Mouse (Mus musculus) liver, embryonic 14 days (tissue): ENCODE data around the gene Adcy6. TPM values are rescaled to one million over a fixed set of nuclear protein-coding genes. Genes with fewer than 3 reads are reported as not detected.

ENCODE experiments used
- polyA plus RNA-seq: library from polyadenylated mRNA; depleted of rRNA; stranded (reverse); fragments of >200 nt; gene quantifications from 2 replicates; pipeline ENCODE4 v1.2.3, GENCODE M21; 2012; rRNA removed

Adcy6 gene
- polyA plus RNA-seq, result 11.1 and 13.4 TPM in 2 replicates

DNA sequence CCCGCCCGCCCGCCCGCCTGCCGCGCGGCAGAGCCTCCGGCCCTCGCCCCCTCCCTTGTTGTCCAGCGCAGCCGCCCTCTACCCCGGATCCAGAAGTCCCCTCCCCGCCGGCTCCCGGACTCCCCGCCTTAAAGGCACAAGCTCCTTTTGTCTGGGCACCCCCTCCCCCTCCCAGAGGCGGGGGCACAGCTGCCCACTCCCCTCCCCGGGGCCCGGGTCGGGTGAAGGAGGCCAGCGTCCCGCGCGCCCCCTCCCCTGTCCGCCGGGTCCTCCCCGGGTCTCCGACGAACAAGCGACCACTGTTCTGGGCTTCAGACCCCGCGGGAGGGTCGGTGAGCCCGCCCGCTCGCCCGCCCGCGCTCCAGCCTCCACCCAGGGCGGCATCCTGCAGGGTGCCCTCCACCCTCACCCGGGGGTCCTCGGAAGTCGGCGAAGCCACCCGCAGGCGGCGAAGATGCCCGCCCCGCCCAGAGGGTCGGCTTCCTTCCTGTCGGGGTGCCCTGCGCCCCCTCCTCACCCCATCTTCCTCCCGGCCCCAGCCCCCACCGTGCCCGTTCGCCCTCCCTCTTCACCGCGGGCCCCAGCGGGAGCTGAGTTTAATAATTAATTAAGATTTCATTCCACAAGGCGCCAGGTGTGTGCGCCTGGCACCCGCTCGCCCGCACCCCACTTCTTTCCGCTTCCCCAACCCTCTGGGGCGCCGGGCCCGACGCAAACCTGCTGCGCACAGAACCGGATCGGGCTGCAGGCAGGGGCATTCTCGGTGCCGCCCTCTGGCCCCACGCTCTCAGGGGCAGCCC is at the start of gene Adcy6:
Gene Adcy6, minus strand, starts transcription at position 746 of the 800 bp plus-strand sequence.

DNA sequence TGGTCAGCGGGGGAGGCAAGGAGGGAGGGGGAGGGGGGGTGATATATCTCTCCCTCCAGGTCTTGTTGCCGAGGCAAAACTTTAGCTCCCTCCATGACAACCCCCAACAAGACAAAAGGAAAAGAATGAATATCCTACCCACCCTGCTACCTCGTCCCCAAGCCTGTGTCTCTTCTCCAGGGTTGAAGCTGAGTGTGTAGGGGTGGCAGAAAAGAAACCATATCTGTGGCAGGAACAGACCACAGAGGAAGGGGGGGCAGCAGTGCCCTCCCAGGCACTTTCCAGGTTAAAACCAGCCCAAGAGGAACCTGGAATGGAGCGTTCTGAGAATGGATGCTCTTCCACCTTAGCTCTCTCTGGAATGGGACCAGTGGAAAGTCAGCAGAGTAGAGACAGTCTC is 20.7 kb upstream of the Adcy6 start, which contains the start of gene Cacnb3:
Gene Cacnb3, plus strand, starts transcription at position 301 of the 400 bp plus-strand sequence.

DNA sequence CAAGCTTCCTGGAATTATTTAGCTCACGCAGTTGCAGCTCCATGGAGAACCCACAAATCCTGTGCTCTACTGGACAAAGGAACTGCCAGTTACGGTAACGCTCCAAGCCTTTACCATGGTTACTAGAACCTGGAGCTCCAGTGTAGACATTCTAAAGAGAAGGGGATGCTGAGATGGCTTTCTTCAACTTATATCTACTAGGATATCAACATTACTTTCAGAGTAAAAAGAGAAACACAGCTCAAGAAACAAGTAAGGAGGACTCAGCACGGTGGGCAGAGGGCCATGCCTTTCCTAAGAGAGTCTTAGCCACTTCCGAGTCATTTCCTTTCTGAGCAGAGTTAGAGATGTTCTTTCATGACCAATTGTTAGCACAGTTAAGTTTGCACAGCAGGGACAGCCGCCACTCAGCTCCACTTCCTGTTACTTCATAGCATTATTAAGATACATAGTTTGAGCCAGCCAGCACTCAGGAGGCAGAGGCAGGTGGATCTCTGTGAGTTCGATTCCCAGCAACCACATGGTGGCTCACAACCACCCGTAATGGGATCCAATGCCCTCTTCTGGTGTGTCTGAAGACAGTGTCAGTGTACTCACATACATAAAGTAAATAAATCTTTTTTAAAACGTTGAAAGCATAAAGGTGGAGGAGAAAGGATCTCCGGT is 38.9 kb downstream of the Adcy6 start, which contains the start of the genes Ccnt1 and 4930415O20Rik:
Gene Ccnt1, minus strand, starts transcription at position 51 of the 666 bp plus-strand sequence.
Gene 4930415O20Rik, plus strand, starts transcription at position 132 of the 666 bp plus-strand sequence.

Other genes with a start within 250 kb of the Adcy6 start
- gene Olfr283, start 229.1 kb downstream of the Adcy6 start, polyA plus RNA-seq, result not detected in 2 replicates
- gene Olfr282, start 178.9 kb downstream of the Adcy6 start, polyA plus RNA-seq, result not detected in 2 replicates
- gene Olfr281, start 157.5 kb downstream of the Adcy6 start, polyA plus RNA-seq, result not detected in 2 replicates
- not detected in 2 replicates for gene OR5BS1P, start 140.2 kb downstream of the Adcy6 start, polyA plus RNA-seq
- gene Lalba, start 127.4 kb downstream of the Adcy6 start, polyA plus RNA-seq, result not detected in 2 replicates
- gene Olfr279, start 117.7 kb downstream of the Adcy6 start, polyA plus RNA-seq, result not detected in 2 replicates
- gene Kansl2, start 75.8 kb downstream of the Adcy6 start, polyA plus RNA-seq, result 21.1 and 25.0 TPM in 2 replicates
- gene Ccnt1, start 39.2 kb downstream of the Adcy6 start, polyA plus RNA-seq, result 8.6 and 10.0 TPM in 2 replicates
- not detected in 2 replicates for gene 4930415O20Rik, start 39.1 kb downstream of the Adcy6 start, polyA plus RNA-seq
- gene Cacnb3, start 20.8 kb upstream of the Adcy6 start, polyA plus RNA-seq, result 0.82 and 1.4 TPM in 2 replicates
- 24.9 and 26.3 TPM in 2 replicates for gene Ddx23, start 52.8 kb upstream of the Adcy6 start, polyA plus RNA-seq
- 0.52 and 0.66 TPM in 2 replicates for gene Rnd1, start 67.4 kb upstream of the Adcy6 start, polyA plus RNA-seq
- not detected in 2 replicates for gene Ccdc65, start 98.1 kb upstream of the Adcy6 start, polyA plus RNA-seq
- gene Fkbp11, start 118.1 kb upstream of the Adcy6 start, polyA plus RNA-seq, result 63.5 and 71.3 TPM in 2 replicates
- gene Arf3, start 153.1 kb upstream of the Adcy6 start, polyA plus RNA-seq, result 14.4 and 15.5 TPM in 2 replicates
- 0.01 and 0.05 TPM in 2 replicates for gene Wnt10b, start 168.1 kb upstream of the Adcy6 start, polyA plus RNA-seq
- gene Wnt1, start 179.8 kb upstream of the Adcy6 start, polyA plus RNA-seq, result not detected in 2 replicates
- gene Ddn, start 199.4 kb upstream of the Adcy6 start, polyA plus RNA-seq, result 0.02 and 0.03 TPM in 2 replicates
- gene Prkag1, start 221.4 kb upstream of the Adcy6 start, polyA plus RNA-seq, result 72.8 and 84.3 TPM in 2 replicates